Mouse (Mus musculus) midbrain, embryonic 16.5 days (tissue): ENCODE measurements at regions not wholly inside any gene's neighbourhood (a gene's known extent, or its start where the extent isn't known, plus 50 kb on each side); places are given as distances from the start of the nearest gene placed in this dataset.
A peak's percentile ranks its signal among the peaks of the same experiment; 100 is the strongest.

Experiments
- ATAC-seq: fragments of 200-750 bp; cut with Nextera tagmentation; 2 replicates; pipeline ENCODE4 v1.8.0; 2017; ENCODE audit warnings: moderate TSS enrichment
- H3K27ac ChIP-seq: fragments of 300-500 bp; sonication (generic); 2 replicates; pipeline ENCODE4 v1.5.1; 2014; ENCODE audit warnings: mild to moderate bottlenecking, low read length, mixed read lengths
- H3K27me3 ChIP-seq: fragments of 300-500 bp; sonication (generic); 2 replicates; pipeline ENCODE4 v1.6.1; 2014; ENCODE audit warnings: low read depth, low read length, mixed read lengths; ENCODE audit not compliant: control insufficient read depth, insufficient read depth
- H3K36me3 ChIP-seq: fragments of 300-500 bp; sonication (generic); 2 replicates; pipeline ENCODE4 v1.6.1; 2014; ENCODE audit warnings: mild to moderate bottlenecking, low read length, moderate library complexity, mixed read lengths; ENCODE audit not compliant: control insufficient read depth, insufficient read depth
- H3K4me1 ChIP-seq: fragments of 300-500 bp; sonication (generic); 2 replicates; pipeline ENCODE4 v1.6.1; 2014; ENCODE audit warnings: mild to moderate bottlenecking, low read length, mixed read lengths; ENCODE audit not compliant: control insufficient read depth, insufficient read depth
- H3K4me2 ChIP-seq: fragments of 300-500 bp; sonication (generic); 2 replicates; pipeline ENCODE4 v1.6.1; 2014; ENCODE audit warnings: mild to moderate bottlenecking, low read length, mixed read lengths
- H3K4me3 ChIP-seq: fragments of 300-500 bp; sonication (generic); 2 replicates; pipeline ENCODE4 v1.5.1; 2014; ENCODE audit warnings: low read depth, mild to moderate bottlenecking, low read length, moderate library complexity, mixed read lengths
- H3K9ac ChIP-seq: fragments of 300-500 bp; sonication (generic); 2 replicates; pipeline ENCODE4 v1.6.1; 2014; ENCODE audit warnings: low read depth, low read length, mixed read lengths
- H3K9me3 ChIP-seq: fragments of 300-500 bp; sonication (generic); replicated peaks from 2 replicates; pipeline ENCODE4 v1.6.1; 2014; ENCODE audit warnings: mild to moderate bottlenecking, low read length, mixed read lengths; ENCODE audit not compliant: control insufficient read depth, poor library complexity, severe bottlenecking
- WGBS: fragments of 180-500 bp; shearing (Covaris S2); extraction: QIAGEN DNeasy Blood & Tissue Kit; methylation state at CpG from one replicate; pipeline ENCODE4 v1.1.7; 2014; 5-methylcytosine and 5-hydroxymethylcytosine counted together

- WGBS, result 82% methylated on average over 1 of the region's 1 CpGs
- no peak overlapping the region for H3K4me2 ChIP-seq
- no peaks in the 10 kb centered on the region for H3K27me3 ChIP-seq
- ATAC-seq, result no peak
- H3K9me3 ChIP-seq, result no peaks in the 10 kb centered on the region
- no peak overlapping the region for H3K9ac ChIP-seq
- H3K4me3 ChIP-seq, result no peak overlapping the region
- H3K36me3 ChIP-seq, result no peaks in the 10 kb centered on the region
- H3K27ac ChIP-seq, result no peak overlapping the region
- H3K4me1 ChIP-seq, result no peaks in the 10 kb centered on the region
Observed at GRCm38 (mm10) chr1:144452141-144452540, 115.3 kb downstream of the Rgs21 start.

DNA sequence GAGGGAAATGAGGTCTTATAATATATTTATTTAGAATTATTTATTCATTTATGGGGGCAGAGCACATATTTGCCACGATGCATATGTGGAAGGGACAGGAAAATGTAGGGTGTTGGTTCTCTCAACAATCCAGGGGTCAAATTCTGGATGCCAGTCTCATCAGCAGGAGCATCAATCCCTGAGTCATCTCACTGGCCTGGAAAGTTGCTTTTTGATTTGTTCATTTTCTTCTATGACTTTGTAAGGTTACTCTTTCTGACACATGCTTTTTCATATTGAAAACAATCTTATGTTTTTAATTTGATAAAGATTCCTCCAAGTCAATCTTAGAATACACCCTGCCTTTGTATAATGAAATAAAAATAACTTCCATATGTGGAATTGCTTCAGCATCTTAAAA is 115.7 kb downstream of the Rgs21 start:
- Histone ChIP-seq H3K36me3 (no peaks in the 10 kb centered on the region), H3K4me2 (no peak overlapping the region), H3K9ac (no peak overlapping the region), H3K27ac (no peak overlapping the region), H3K27me3 (no peaks in the 10 kb centered on the region), H3K9me3 (no peaks in the 10 kb centered on the region), H3K4me1 (no peaks in the 10 kb centered on the region), H3K4me3 (no peak overlapping the region)
- no peak for ATAC-seq
- 73% methylated on average over 1 of the region's 1 CpGs for WGBS

DNA sequence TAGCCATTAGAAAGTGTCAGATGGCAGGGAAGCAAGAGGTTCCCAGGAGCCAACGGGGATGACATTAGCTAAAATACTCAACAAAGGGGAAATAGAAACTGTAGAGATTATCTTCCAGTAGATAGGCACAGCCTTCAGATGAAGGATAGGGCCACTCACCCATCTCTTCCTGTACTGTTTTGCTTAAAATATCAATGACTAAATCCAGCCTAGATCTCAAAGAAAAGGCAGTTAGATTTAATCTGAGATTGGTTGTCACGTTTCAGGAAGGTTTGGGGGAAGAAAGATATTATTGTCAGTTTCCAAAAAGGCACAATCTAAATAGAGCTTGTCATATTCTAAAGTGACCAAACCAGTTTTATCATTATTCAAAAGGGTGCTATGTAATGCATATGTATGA is 130.8 kb downstream of the Rgs21 start:
- Histone ChIP-seq H3K9me3 (no peaks in the 10 kb centered on the region), H3K36me3 (no peaks in the 10 kb centered on the region), H3K4me1 (no peaks in the 10 kb centered on the region), H3K27ac (no peak overlapping the region), H3K27me3 (no peaks in the 10 kb centered on the region), H3K4me3 (no peak overlapping the region), H3K4me2 (no peak overlapping the region), H3K9ac (no peak overlapping the region)
- ATAC-seq, result no peak
- 85% methylated on average over 2 of the region's 2 CpGs for WGBS

DNA sequence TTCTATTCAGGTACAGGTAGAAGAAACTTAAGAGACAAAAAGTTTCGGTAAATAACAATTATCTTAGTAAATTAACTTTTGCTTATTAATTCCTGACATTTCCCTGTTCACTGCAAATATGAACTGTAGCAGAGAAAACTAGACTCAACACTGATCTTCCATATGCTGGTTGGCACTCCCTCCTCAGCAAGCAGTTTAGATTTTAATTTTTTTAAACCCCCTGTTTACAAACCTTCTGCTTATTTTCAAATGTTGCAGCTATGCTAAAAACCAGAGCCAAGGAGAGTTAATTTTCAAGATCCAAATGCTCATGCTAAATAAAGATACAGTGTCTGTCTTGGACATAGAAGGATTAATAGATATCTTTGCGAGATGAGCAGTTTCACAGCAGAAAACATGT is 134.7 kb downstream of the Rgs21 start:
- Histone ChIP-seq H3K4me1 (no peaks in the 10 kb centered on the region), H3K9ac (no peak overlapping the region), H3K4me2 (no peak overlapping the region), H3K9me3 (no peaks in the 10 kb centered on the region), H3K4me3 (no peak overlapping the region), H3K27ac (no peak overlapping the region), H3K36me3 (no peaks in the 10 kb centered on the region), H3K27me3 (no peaks in the 10 kb centered on the region)
- WGBS, result 87% methylated on average over 2 of the region's 2 CpGs
- ATAC-seq, result no peak

DNA sequence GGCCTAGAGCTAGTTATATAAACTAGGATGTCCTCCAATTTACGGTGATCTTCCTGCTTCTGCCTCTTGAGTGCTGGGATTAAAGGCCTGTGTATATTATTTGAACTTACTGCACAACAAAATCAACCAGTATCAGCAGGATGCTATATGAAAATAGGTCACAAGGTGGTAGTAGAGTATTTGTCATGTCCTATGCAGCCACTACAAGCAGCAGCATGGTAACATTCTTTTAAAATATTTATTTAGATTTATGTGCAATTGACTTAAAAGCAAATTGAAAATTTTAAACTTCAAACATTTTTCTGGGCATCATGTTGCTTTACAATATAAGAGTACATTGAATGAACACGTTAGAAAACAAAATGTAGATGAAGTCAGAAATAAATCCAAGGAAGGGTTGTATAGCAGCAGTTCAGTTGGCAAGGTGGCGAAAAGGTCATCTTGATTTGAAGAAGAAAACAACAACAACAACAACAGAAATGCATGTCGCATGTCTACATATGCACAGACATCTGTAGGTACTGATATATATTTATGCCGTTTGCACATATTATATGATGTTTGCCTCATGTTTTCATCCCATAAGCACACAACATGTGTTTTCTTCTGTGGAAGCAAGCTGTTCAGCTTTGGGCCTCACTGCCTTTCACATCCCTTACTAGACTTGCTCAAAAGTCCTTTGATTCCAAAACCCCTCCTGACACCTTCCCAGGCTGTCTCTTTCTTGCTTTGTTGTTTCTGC is 135.8 kb downstream of the Rgs21 start:
- no peak overlapping the region for H3K9ac ChIP-seq
- H3K36me3 ChIP-seq, result no peaks in the 10 kb centered on the region
- H3K4me2 ChIP-seq, result no peak overlapping the region
- WGBS, result 86% methylated on average over 5 of the region's 5 CpGs
- 0 out of 2 replicates have a peak, but pooled peaks have one; percentile 58 for ATAC-seq
- no peak overlapping the region for H3K27ac ChIP-seq
- no peaks in the 10 kb centered on the region for H3K27me3 ChIP-seq
- H3K9me3 ChIP-seq, result no peaks in the 10 kb centered on the region
- H3K4me3 ChIP-seq, result no peak overlapping the region
- H3K4me1 ChIP-seq, result no peaks in the 10 kb centered on the region

DNA sequence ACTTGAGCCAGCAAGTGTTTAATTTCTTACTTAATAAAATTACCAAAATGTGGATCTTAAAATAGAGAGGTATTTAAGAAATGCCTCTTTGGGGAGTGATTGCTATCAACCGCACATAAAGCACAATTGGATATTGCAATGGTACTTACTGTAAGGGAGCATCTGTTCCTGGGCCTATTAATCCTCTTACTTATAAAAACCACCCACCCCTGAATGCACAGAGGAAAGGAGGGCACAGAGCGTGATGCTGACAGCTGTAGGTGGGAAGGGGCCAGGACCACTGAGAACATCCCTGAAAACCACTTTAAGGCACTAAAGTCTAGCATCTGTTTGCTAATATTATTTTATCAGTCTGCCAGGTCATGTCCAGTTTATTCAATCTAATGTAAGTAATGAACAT is 146.1 kb downstream of the Rgs21 start:
- H3K4me1 ChIP-seq, result no peaks in the 10 kb centered on the region
- WGBS, result 77% methylated on average over 2 of the region's 2 CpGs
- H3K36me3 ChIP-seq, result no peaks in the 10 kb centered on the region
- no peak overlapping the region for H3K9ac ChIP-seq
- no peak for ATAC-seq
- no peak overlapping the region for H3K27ac ChIP-seq
- no peaks in the 10 kb centered on the region for H3K27me3 ChIP-seq
- no peak overlapping the region for H3K4me2 ChIP-seq
- no peak overlapping the region for H3K4me3 ChIP-seq
- H3K9me3 ChIP-seq, result no peaks in the 10 kb centered on the region

- 30% methylated on average over 15 of the region's 15 CpGs for WGBS
- peak; percentile 94 for ATAC-seq
- Histone ChIP-seq H3K27me3 (no peaks in the 10 kb centered on the region), H3K4me1 (no peaks in the 10 kb centered on the region), H3K4me3 (no peak overlapping the region), H3K9me3 (no peaks in the 10 kb centered on the region), H3K9ac (peak overlapping the region; percentile 38; the same call in 1 of the 2 replicates), H3K4me2 (peak overlapping the region; percentile 24; the same call in 1 of the 2 replicates), H3K36me3 (no peaks in the 10 kb centered on the region), H3K27ac (0 out of 2 replicates have a peak overlapping the region, but pooled peaks have one; percentile 28)
Observed at GRCm38 (mm10) chr1:144406387-144407383, 157.6 kb upstream of the Rgs1 start.

DNA sequence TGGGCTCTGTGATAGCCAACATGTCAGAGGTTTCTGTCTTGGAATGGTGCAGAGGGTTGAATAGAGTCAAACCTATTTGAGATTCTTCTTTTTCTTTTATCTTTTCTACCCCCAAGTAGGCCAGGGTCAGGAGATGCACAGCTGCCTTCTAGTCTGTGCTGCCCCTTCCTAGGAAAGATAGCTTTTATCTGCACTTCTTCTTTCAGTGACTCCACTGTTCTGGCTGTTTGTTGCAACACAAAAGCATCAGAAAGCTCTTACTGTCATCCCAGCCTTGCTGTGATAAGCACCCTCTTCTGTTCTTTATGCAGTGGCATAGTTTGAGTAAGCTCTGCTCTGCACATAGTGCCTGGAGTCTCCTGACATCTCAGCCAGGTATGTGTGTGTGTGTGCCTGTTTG is 156.7 kb upstream of the Rgs1 start:
- no peak overlapping the region for H3K4me3 ChIP-seq
- H3K4me1 ChIP-seq, result no peaks in the 10 kb centered on the region
- no peak for ATAC-seq
- no peaks in the 10 kb centered on the region for H3K27me3 ChIP-seq
- no peaks in the 10 kb centered on the region for H3K36me3 ChIP-seq
- H3K9me3 ChIP-seq, result no peaks in the 10 kb centered on the region
- no peak overlapping the region for H3K9ac ChIP-seq
- no peak overlapping the region for H3K4me2 ChIP-seq
- H3K27ac ChIP-seq, result no peak overlapping the region

DNA sequence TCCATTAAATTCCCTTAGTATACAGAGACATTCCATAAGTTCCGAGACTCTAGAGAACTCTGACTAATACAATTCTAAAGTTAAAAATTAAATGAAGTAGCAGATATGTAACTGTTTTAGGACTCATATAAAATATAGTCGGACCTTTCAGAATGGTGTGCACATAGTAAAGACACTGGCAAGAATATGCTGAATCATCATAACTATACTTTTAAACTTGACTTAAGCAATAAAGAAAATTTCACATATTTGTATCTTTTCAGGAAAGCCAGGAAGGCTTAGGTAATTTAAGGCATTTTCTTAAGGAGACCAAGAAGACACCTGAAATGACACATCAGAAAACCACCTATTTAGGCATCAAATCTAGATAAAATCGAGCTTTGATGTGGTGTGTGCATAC is 156.0 kb upstream of the Rgs1 start:
- 84% methylated on average over 3 of the region's 3 CpGs for WGBS
- H3K4me1 ChIP-seq, result no peaks in the 10 kb centered on the region
- H3K4me2 ChIP-seq, result no peak overlapping the region
- no peaks in the 10 kb centered on the region for H3K36me3 ChIP-seq
- H3K9ac ChIP-seq, result no peak overlapping the region
- H3K27me3 ChIP-seq, result no peaks in the 10 kb centered on the region
- no peak overlapping the region for H3K27ac ChIP-seq
- H3K4me3 ChIP-seq, result no peak overlapping the region
- no peak for ATAC-seq
- H3K9me3 ChIP-seq, result no peaks in the 10 kb centered on the region
